Mouse (Mus musculus) small intestine, adult 2 months (tissue): Measurements from ENCODE around the gene Krtap4-2.

Source experiments
- CTCF ChIP-seq: fragments of 200-500 bp; IDR thresholded peaks from 2 replicates; pipeline ENCODE4 v1.5.1; 2012; ENCODE audit warnings: low read depth, mild to moderate bottlenecking, control low read depth, inconsistent platforms, low read length, moderate library complexity, mixed read lengths; ENCODE audit not compliant: insufficient replicate concordance, insufficient read length; ENCODE audit errors: extremely low read depth
- POLR2A ChIP-seq: fragments of 200-500 bp; IDR thresholded peaks from 2 replicates; pipeline ENCODE4 v1.6.1; 2012; ENCODE audit warnings: low read depth, mild to moderate bottlenecking, control low read depth, inconsistent platforms, low read length, moderate library complexity

GRCm38 (mm10) chr11:99634653-99635134 is at the start of gene Krtap4-2:
- TF ChIP-seq CTCF = no peak
- TF ChIP-seq POLR2A = no peak
